Comparison of ENCODE assay signal across 16 mouse cellular contexts in genomic region chr4:117655500-117655863, GRCm38 (mm10). TPM values are rescaled to one million over a fixed set of nuclear protein-coding genes. Genes with fewer than 3 reads are reported as not detected.
DNase-seq lines count a peak whose midpoint lies in the region; ATAC-seq lines count a peak whose summit lies in the region.
"Had no signal": no experiment of that assay in that cellular context is flagged by ENCODE, and none has a peak within 500 bp of the region (broad histone marks: within the 10 kb centered on the region; RNA-seq: fewer than 3 reads in every experiment).

No protein-coding gene starts in this region.

- peaks cover 36% of the 10 kb centered on the region for H3K4me1 ChIP-seq in heart, embryonic 13.5 days
- peaks cover 79% of the 10 kb centered on the region for H3K4me1 ChIP-seq in embryonic facial prominence, embryonic 10.5 days
- peaks cover 68% of the 10 kb centered on the region for H3K4me1 ChIP-seq in hindbrain, embryonic 12.5 days
- H3K4me1 ChIP-seq in midbrain, embryonic 13.5 days (replicated peaks): peaks cover 80% of the 10 kb centered on the region

- no peak for ATAC-seq in heart, embryonic 13.5 days (ENCODE audit: extremely low read depth, insufficient number of reproducible peaks, low FRiP score, low TSS enrichment)
- no peak for ATAC-seq in hindbrain, embryonic 12.5 days (ENCODE audit: low FRiP score)
- peak; percentile 25 for ATAC-seq in midbrain, embryonic 13.5 days
- ATAC-seq in inflammation-experienced regulatory T-cells, adult 6 months: no peak
- ATAC-seq: Patski had no signal

- H3K27me3 ChIP-seq in heart, embryonic 13.5 days (replicated peaks): no peaks in the 10 kb centered on the region
- H3K27me3 ChIP-seq in embryonic facial prominence, embryonic 10.5 days (replicated peaks; ENCODE audit: low read depth, poor library complexity, severe bottlenecking): no peaks in the 10 kb centered on the region; the same call in 1 of the 2 replicates
- H3K27me3 ChIP-seq in hindbrain, embryonic 12.5 days: no peaks in the 10 kb centered on the region
- H3K27me3 ChIP-seq in midbrain, embryonic 13.5 days: no peaks in the 10 kb centered on the region
- H3K27me3 ChIP-seq: hindbrain, embryonic 15.5 days; Patski had no signal

- 0 out of 2 replicates have a peak overlapping the region, but pooled peaks have one; percentile 14 for H3K9ac ChIP-seq in heart, embryonic 13.5 days
- H3K9ac ChIP-seq in hindbrain, embryonic 12.5 days: no peak overlapping the region
- H3K9ac ChIP-seq in midbrain, embryonic 13.5 days (replicated peaks): no peak overlapping the region
- H3K9ac ChIP-seq: hindbrain, embryonic 15.5 days had no signal

- H3K4me3 ChIP-seq in heart, embryonic 13.5 days: no peak overlapping the region
- no peak overlapping the region for H3K4me3 ChIP-seq in embryonic facial prominence, embryonic 10.5 days
- no peak overlapping the region for H3K4me3 ChIP-seq in hindbrain, embryonic 12.5 days
- H3K4me3 ChIP-seq in midbrain, embryonic 13.5 days (replicated peaks): no peak overlapping the region
- H3K4me3 ChIP-seq: hindbrain, embryonic 15.5 days; left cerebral cortex, adult 2 months; myocyte had no signal

- no peak overlapping the region for H3K27ac ChIP-seq in heart, embryonic 13.5 days (replicated peaks)
- peak overlapping the region; percentile 63 for H3K27ac ChIP-seq in embryonic facial prominence, embryonic 10.5 days (replicated peaks)
- peak overlapping the region; percentile 71 for H3K27ac ChIP-seq in hindbrain, embryonic 12.5 days
- peak overlapping the region; percentile 86 for H3K27ac ChIP-seq in midbrain, embryonic 13.5 days
- H3K27ac ChIP-seq: left cerebral cortex, adult 2 months had no signal

- H3K36me3 ChIP-seq in heart, embryonic 13.5 days: peaks cover 16% of the 10 kb centered on the region
- H3K36me3 ChIP-seq in embryonic facial prominence, embryonic 10.5 days (replicated peaks): peaks cover 20% of the 10 kb centered on the region
- H3K36me3 ChIP-seq in hindbrain, embryonic 12.5 days: no peaks in the 10 kb centered on the region
- no peaks in the 10 kb centered on the region for H3K36me3 ChIP-seq in midbrain, embryonic 13.5 days
- H3K36me3 ChIP-seq: hindbrain, embryonic 15.5 days had no signal

- no peaks in the 10 kb centered on the region for H3K9me3 ChIP-seq in heart, embryonic 13.5 days
- no peaks in the 10 kb centered on the region for H3K9me3 ChIP-seq in embryonic facial prominence, embryonic 10.5 days
- H3K9me3 ChIP-seq in hindbrain, embryonic 12.5 days (replicated peaks): no peaks in the 10 kb centered on the region
- no peaks in the 10 kb centered on the region for H3K9me3 ChIP-seq in midbrain, embryonic 13.5 days
- H3K9me3 ChIP-seq: hindbrain, embryonic 15.5 days had no signal

- DNase-seq in heart, postnatal 14 days: no peak
- peak; percentile 80 for DNase-seq in embryonic facial prominence, embryonic 10.5 days (ENCODE audit: low spot score)
- DNase-seq in layer of hippocampus, postnatal 25 days (ENCODE audit: extremely low spot score in 1 of 2, low spot score in 1 of 2): no peak
- no peak for DNase-seq in urinary bladder, postnatal 14 days (ENCODE audit: low spot score)
- DNase-seq: cerebellum, adult 11 months; kidney, adult 9 months; right cerebral cortex, postnatal 14 days; thymus, postnatal 36 days had no signal

- H3K4me2 ChIP-seq in heart, embryonic 13.5 days: no peak overlapping the region
- H3K4me2 ChIP-seq in hindbrain, embryonic 12.5 days (replicated peaks): no peak overlapping the region
- no peak overlapping the region for H3K4me2 ChIP-seq in midbrain, embryonic 13.5 days (replicated peaks)
- H3K4me2 ChIP-seq: hindbrain, embryonic 15.5 days had no signal

- WGBS in heart, embryonic 13.5 days: 43% methylated on average over 5 of the region's 5 CpGs
- 13% methylated on average over 5 of the region's 5 CpGs for WGBS in embryonic facial prominence, embryonic 10.5 days
- WGBS in hindbrain, embryonic 12.5 days: 39% methylated on average over 5 of the region's 5 CpGs
- 25% methylated on average over 5 of the region's 5 CpGs for WGBS in midbrain, embryonic 13.5 days

- intact Hi-C loops in heart, postnatal 14 days (cut with DNase I): no loop called here

RNA-seq across cellular contexts. Expression of gene Dmap1, which starts 26.6 kb away (rescaled TPM):
- polyA plus RNA-seq in heart, embryonic 13.5 days (2015; fragmentation: Nextera tagmentation; extraction: Ambion mirVana): 42.1 and 42.3 TPM in 2 replicates
- 10 to 100 TPM; 16.6 to 19.2 TPM for total RNA-seq in heart, postnatal 14 days (2021)
- 78.4 and 80.0 TPM in 2 replicates for polyA plus RNA-seq in embryonic facial prominence, embryonic 10.5 days (2016; fragmentation: Nextera tagmentation; extraction: Ambion mirVana)
- 70.3 and 72.1 TPM in 2 replicates for polyA plus RNA-seq in hindbrain, embryonic 12.5 days (2016; fragmentation: Nextera tagmentation; extraction: Ambion mirVana)
- 77.8 and 78.2 TPM in 2 replicates for polyA plus RNA-seq in midbrain, embryonic 13.5 days (2015; fragmentation: Nextera tagmentation; extraction: Ambion mirVana)
- total RNA-seq in layer of hippocampus, postnatal 25 days (2021): 10 to 100 TPM; 35.8 to 39.6 TPM
- 10 to 100 TPM; 19.5 to 27.7 (median 21.6) TPM for polyA plus RNA-seq in inflammation-experienced regulatory T-cells, adult 6 months (2017; shearing (Covaris generic))
